Mouse (Mus musculus): ENCODE measurements around the gene Adprh.

- TF ChIP-seq CTCF (IDR thresholded peaks at IDR 0.05; ENCODE audit: borderline replicate concordance, extremely low read depth, insufficient read depth, insufficient read length), result no peak
- no peak for TF ChIP-seq POLR2A (IDR thresholded peaks at IDR 0.05; ENCODE audit: borderline replicate concordance, extremely low read depth, insufficient read depth, insufficient read length, poor library complexity, severe bottlenecking)
These were observed 25.8 kb upstream of the Adprh start for GRCm38 (mm10) chr16:38478296-38478695.

All from brain, embryonic 14.5 days (tissue).